Mouse (Mus musculus) ES-E14 (cell line): ENCODE data around the gene Htr6. TPM values are rescaled to one million over a fixed set of nuclear protein-coding genes. Genes with fewer than 3 reads are reported as not detected.
A peak's percentile ranks its signal among the peaks of the same experiment; 100 is the strongest.

Source experiments
- DNase-seq: peaks from one replicate; pipeline ENCODE4 v3.0.0-alpha.2; 2013; ENCODE audit warnings: low read depth, low spot score
- H3K27ac ChIP-seq: 2 replicates; pipeline ENCODE4 v1.5.1; 2012; ENCODE audit warnings: low read depth, mild to moderate bottlenecking, low read length, moderate library complexity, mixed read lengths; ENCODE audit not compliant: poor library complexity, insufficient read depth, severe bottlenecking
- H3K36me3 ChIP-seq: 2 replicates; pipeline ENCODE4 v1.6.1; 2012; ENCODE audit warnings: mild to moderate bottlenecking, low read length, moderate library complexity, mixed read lengths; ENCODE audit not compliant: control insufficient read depth, poor library complexity, insufficient read depth, severe bottlenecking
- H3K4me1 ChIP-seq, 2 experiments: fragments of 150-350 bp in 1 of 2; sonication (generic) in 1 of 2; 2 replicates each; pipeline ENCODE4 v1.6.1; 2012; ENCODE audit warnings: low read length in 2 of 2, mild to moderate bottlenecking in 1 of 2, mixed read lengths in 1 of 2; ENCODE audit not compliant: control insufficient read depth in 2 of 2, insufficient read depth in 2 of 2, poor library complexity in 1 of 2
- H3K4me3 ChIP-seq, 2 experiments: fragments of 150-350 bp in 1 of 2; sonication (generic) in 1 of 2; 2 replicates each; pipeline ENCODE4 v1.5.1; 2012; ENCODE audit warnings: low read length in 2 of 2, low read depth in 1 of 2, mild to moderate bottlenecking in 1 of 2, mixed read lengths in 1 of 2; ENCODE audit not compliant: insufficient read depth in 1 of 2, poor library complexity in 1 of 2, severe bottlenecking in 1 of 2
- H3K9ac ChIP-seq: 2 replicates; pipeline ENCODE4 v1.6.1; 2012; ENCODE audit warnings: low read depth, mild to moderate bottlenecking, low read length, mixed read lengths; ENCODE audit not compliant: poor library complexity, insufficient read depth, severe bottlenecking
- H3K9me3 ChIP-seq: fragments of 150-350 bp; sonication (generic); 2 replicates; pipeline ENCODE4 v1.6.1; 2012; ENCODE audit warnings: low read depth, mild to moderate bottlenecking, low read length; ENCODE audit not compliant: control insufficient read depth, insufficient read depth
- CHD2 ChIP-seq: IDR thresholded peaks from 2 replicates; pipeline ENCODE4 v1.6.1; 2014; ENCODE audit warnings: mild to moderate bottlenecking, low read depth, low read length, inconsistent platforms
- HCFC1 ChIP-seq: IDR thresholded peaks from 2 replicates; pipeline ENCODE4 v1.6.1; 2012; ENCODE audit warnings: low read length, inconsistent platforms, borderline replicate concordance; ENCODE audit not compliant: insufficient read depth
- MAFK ChIP-seq: IDR thresholded peaks from 2 replicates; pipeline ENCODE4 v1.6.1; 2014; ENCODE audit warnings: mild to moderate bottlenecking, low read depth, low read length, inconsistent platforms; ENCODE audit not compliant: insufficient read depth
- ZC3H11A ChIP-seq: IDR thresholded peaks from 2 replicates; pipeline ENCODE4 v1.6.1; 2012; ENCODE audit warnings: low read depth, mild to moderate bottlenecking, inconsistent platforms, low read length, borderline replicate concordance
- ZNF384 ChIP-seq: IDR thresholded peaks from 2 replicates; pipeline ENCODE4 v1.6.1; 2012; ENCODE audit warnings: low read depth, low read length, inconsistent platforms
- in situ Hi-C, 2 experiments: fragments of 600-800 bp; cut with MboI; formaldehyde crosslinking; loops; one replicate each; pipeline ENCODE4 v1.15.1; 2025; ENCODE audit warnings: low sequenced_read_pairs in 2 of 2, inconsistent platforms in 1 of 2; ENCODE audit not compliant: unreplicated experiment in 2 of 2
- total RNA-seq: library from RNA; depleted of rRNA; stranded (reverse); fragments of 300-350 nt; gene quantifications from 2 replicates; pipeline ENCODE4 v1.2.3, GENCODE M21; 2012; rRNA removed

Htr6 gene
- total RNA-seq, result 0.13 and 0.37 TPM in 2 replicates

GRCm38 (mm10) chr4:139075041-139075711 is at the start of gene Htr6:
TSS of gene Htr6 (minus strand) at chr4:139075570.
- Histone ChIP-seq H3K36me3 (no peaks in the 10 kb centered on the region), H3K4me1 (no peaks in the 10 kb centered on the region; a peak in 1 of 4 replicates), H3K4me3 (peak within 1 kb of the TSS; percentile 73 to 78), H3K9ac (peak within 1 kb of the TSS; percentile 76), H3K27ac (no peak within 1 kb of the TSS), H3K9me3 (no peaks in the 10 kb centered on the region)
- TF ChIP-seq MAFK (no peak), ZNF384 (no peak), HCFC1 (no peak), ZC3H11A (no peak), CHD2 (no peak)
- no peak for DNase-seq
- in situ Hi-C loops, result loop anchor here in 1 of 2 experiments (25.0 kb wide), 1 partner anchor 212 kb away; no protein-coding TSS in a partner anchor

GRCm38 (mm10) chr4:139124940-139125339 is 49.6 kb upstream of the Htr6 start:
- Histone ChIP-seq H3K9me3 (no peaks in the 10 kb centered on the region), H3K27ac (no peak overlapping the region), H3K4me3 (no peak overlapping the region), H3K36me3 (no peaks in the 10 kb centered on the region), H3K9ac (no peak overlapping the region), H3K4me1 (peaks cover 0 to 5% of the 10 kb centered on the region in 2 experiments; a peak in 3 of 4 replicates)
- in situ Hi-C loops, result no loop called here
- no peak for DNase-seq
- TF ChIP-seq MAFK, result no peak

GRCm38 (mm10) chr4:139122557-139122956 is 47.2 kb upstream of the Htr6 start:
- Histone ChIP-seq H3K27ac (no peak overlapping the region), H3K9me3 (no peaks in the 10 kb centered on the region), H3K36me3 (no peaks in the 10 kb centered on the region), H3K9ac (no peak overlapping the region), H3K4me1 (no peaks in the 10 kb centered on the region), H3K4me3 (no peak overlapping the region)
- in situ Hi-C loops, result no loop called here
- no peak for DNase-seq
- TF ChIP-seq ZNF384 (no peak), HCFC1 (no peak), ZC3H11A (no peak), MAFK (no peak), CHD2 (no peak)

GRCm38 (mm10) chr4:139120998-139121397 is 45.6 kb upstream of the Htr6 start:
- Histone ChIP-seq H3K9ac (no peak overlapping the region), H3K27ac (no peak overlapping the region), H3K4me3 (no peak overlapping the region), H3K4me1 (0 out of 4 replicates have a peak, but pooled peaks cover 0 to 2% of the 10 kb centered on the region in 2 experiments), H3K9me3 (no peaks in the 10 kb centered on the region), H3K36me3 (no peaks in the 10 kb centered on the region)
- no peak for TF ChIP-seq ZNF384
- no peak for TF ChIP-seq CHD2
- no peak for TF ChIP-seq HCFC1
- TF ChIP-seq ZC3H11A, result no peak
- no peak for TF ChIP-seq MAFK
- in situ Hi-C loops, result no loop called here
- DNase-seq, result no peak

- Histone ChIP-seq H3K36me3 (no peaks in the 10 kb centered on the region), H3K27ac (no peak overlapping the region), H3K9me3 (no peaks in the 10 kb centered on the region), H3K9ac (no peak overlapping the region), H3K4me1 (0 out of 4 replicates have a peak, but pooled peaks cover 0 to 2% of the 10 kb centered on the region in 2 experiments), H3K4me3 (no peak overlapping the region)
- DNase-seq, result no peak
- in situ Hi-C loops, result no loop called here
- TF ChIP-seq ZC3H11A (no peak), CHD2 (no peak), MAFK (no peak), HCFC1 (no peak), ZNF384 (no peak)
These were observed 45.0 kb upstream of the Htr6 start for GRCm38 (mm10) chr4:139120281-139120814.
